Mouse (Mus musculus): ENCODE measurements around the gene Qk.

DNA sequence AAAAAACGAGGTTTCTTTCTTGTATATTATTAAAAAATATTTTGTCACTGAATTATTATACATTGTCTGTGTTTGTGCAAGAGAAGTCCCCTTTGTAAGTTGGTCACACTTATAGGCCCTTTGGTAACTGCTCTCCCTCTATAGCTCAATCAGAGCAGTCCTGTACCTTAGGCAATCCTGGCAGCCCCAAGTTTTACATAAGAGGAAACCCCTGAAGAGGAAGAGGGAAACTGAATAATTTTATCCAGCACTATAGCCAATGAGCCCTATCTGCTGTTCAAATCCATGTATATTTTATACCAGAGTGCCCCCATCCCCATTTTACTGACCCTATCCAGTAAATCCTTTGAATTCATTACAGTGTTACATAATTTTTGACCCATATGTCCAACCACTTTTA is 1.4 kb upstream of the Qk start:
- no peak for TF ChIP-seq CTCF (conservative IDR thresholded peaks at IDR 0.05; ENCODE audit: low read length)
- TF ChIP-seq POU5F1 (IDR thresholded peaks at IDR 0.05; ENCODE audit: borderline replicate concordance, low read length): no peak
- TF ChIP-seq NANOG (IDR thresholded peaks at IDR 0.05; ENCODE audit: borderline replicate concordance, low read length): no peak

Measured in E14TG2a.4 (cell line).